Mouse (Mus musculus): ENCODE results near the gene Nipa1. TPM values are rescaled to one million over a fixed set of nuclear protein-coding genes. Genes with fewer than 3 reads are reported as not detected.

The Nipa1 gene
- polyA plus RNA-seq, 1 experiment = 12.2 TPM

DNA sequence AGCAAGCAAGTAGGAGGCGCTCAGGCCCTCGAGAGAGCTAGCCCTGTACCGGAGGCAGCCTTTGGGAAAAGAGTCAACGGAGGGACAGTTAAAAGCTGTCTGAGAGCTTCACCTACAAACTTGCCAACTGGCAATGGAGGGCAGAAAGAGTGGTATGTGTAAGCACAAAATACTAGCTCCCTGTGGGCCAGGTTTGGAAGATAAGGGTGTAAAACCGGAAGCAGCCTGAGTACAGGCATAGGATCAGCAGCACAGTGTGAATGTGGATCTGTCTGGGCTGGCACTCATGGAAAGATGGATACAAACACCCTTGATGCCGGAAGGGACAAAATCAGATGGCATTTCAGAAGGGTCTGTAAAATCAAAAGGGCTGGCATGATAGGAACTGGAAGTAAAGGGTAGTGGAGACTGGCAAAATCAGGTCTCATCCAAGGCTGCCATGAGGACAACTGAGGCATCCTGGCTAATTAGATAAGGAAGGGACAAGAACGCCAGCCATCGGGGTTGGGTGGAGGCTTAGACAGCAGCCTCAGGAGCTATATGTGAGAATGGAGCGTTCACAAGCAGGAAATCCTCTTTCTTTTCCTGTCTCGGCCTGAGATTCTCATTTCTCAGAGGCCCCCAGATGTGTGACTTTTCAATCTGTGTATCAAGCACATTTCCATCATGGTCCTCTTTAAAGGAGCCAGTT, 37.6 kb downstream of the Nipa1 start:
- TF ChIP-seq POLR2A (IDR thresholded peaks at IDR 0.05; ENCODE audit: low read depth, low read length) = no peak
- TF ChIP-seq CTCF (IDR thresholded peaks at IDR 0.05; ENCODE audit: borderline replicate concordance, insufficient read depth, low read length) = no peak
- no peaks in the 10 kb centered on the region; the same call in 1 of the 2 replicates for H3K4me1 ChIP-seq (ENCODE audit: control insufficient read depth, insufficient read depth, low read length)
- no peak overlapping the region for H3K4me3 ChIP-seq (ENCODE audit: insufficient read depth, low read length)
- no peak overlapping the region for H3K27ac ChIP-seq (ENCODE audit: insufficient read depth, low read length)

DNA sequence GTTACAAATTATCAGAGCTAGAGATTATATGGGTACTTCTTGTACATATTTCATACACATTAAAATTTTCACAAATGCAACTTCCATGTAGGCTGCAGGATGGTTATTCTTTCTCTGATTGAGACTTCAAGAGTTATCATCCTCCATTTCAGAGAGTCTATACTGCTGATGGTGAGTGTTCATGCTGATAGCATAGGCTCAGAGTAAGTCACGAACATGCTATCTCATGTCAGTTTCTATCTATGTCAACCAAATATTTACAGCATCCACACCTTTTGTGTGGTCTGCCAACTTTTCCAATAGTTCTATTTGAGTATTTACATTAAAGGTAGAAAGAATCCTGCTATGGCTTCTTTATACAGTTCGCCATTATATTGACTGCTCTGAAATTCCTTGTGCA, 38.2 kb downstream of the Nipa1 start:
- no peaks in the 10 kb centered on the region; the same call in 1 of the 2 replicates for H3K4me1 ChIP-seq (ENCODE audit: control insufficient read depth, insufficient read depth, low read length)
- H3K27ac ChIP-seq (ENCODE audit: insufficient read depth, low read length) = no peak overlapping the region
- no peak overlapping the region for H3K4me3 ChIP-seq (ENCODE audit: insufficient read depth, low read length)
- no peak for TF ChIP-seq POLR2A (IDR thresholded peaks at IDR 0.05; ENCODE audit: low read depth, low read length)
- no peak for TF ChIP-seq CTCF (IDR thresholded peaks at IDR 0.05; ENCODE audit: borderline replicate concordance, insufficient read depth, low read length)

DNA sequence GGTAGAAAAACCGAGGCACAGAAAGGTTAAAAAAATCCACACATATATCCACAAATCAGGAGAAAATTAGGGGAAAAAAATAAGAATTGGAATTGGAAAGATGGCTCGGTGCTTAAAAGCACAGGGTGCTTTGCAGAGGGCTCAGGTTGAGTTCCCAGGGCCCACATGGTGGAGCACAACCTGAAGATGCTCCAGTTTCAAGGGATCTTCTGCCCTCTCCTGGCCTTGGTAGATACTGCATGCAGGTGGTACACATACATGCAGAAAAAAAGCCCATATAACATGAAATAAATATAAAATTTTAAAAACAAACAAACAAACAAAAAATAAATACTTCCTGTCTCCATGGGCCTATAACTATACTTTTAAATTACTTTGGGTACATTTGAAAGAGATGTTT, 45.3 kb downstream of the Nipa1 start:
- H3K4me3 ChIP-seq (ENCODE audit: insufficient read depth, low read length) = no peak overlapping the region
- no peaks in the 10 kb centered on the region for H3K4me1 ChIP-seq (ENCODE audit: control insufficient read depth, insufficient read depth, low read length)
- TF ChIP-seq CTCF (IDR thresholded peaks at IDR 0.05; ENCODE audit: borderline replicate concordance, insufficient read depth, low read length) (no peak), POLR2A (IDR thresholded peaks at IDR 0.05; ENCODE audit: low read depth, low read length) (no peak)
- H3K27ac ChIP-seq (ENCODE audit: insufficient read depth, low read length) = no peak overlapping the region

DNA sequence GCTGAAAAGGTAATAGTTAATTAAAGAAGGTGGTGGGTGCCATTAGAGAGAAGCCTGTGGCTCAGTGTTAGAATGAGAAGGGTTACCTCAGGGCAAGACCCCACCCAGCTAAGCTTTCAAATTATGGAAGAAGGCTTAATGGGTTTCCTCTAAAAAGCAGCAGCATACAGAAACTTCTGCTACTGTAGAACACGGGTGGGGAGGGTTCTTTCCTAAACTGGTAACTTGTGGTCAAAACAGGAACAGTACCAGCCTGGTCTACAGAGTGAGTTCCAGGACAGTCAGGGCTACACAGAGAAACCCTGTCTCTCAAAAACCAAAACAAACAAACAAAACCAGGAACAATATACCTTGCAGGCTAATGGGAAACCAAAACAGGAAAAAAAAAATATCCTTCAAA, 50.3 kb downstream of the Nipa1 start:
- no peak for TF ChIP-seq CTCF (IDR thresholded peaks at IDR 0.05; ENCODE audit: borderline replicate concordance, insufficient read depth, low read length)
- TF ChIP-seq POLR2A (IDR thresholded peaks at IDR 0.05; ENCODE audit: low read depth, low read length) = no peak
- Histone ChIP-seq H3K27ac (ENCODE audit: insufficient read depth, low read length) (no peak overlapping the region), H3K4me3 (ENCODE audit: insufficient read depth, low read length) (no peak overlapping the region), H3K4me1 (ENCODE audit: control insufficient read depth, insufficient read depth, low read length) (no peaks in the 10 kb centered on the region)

DNA sequence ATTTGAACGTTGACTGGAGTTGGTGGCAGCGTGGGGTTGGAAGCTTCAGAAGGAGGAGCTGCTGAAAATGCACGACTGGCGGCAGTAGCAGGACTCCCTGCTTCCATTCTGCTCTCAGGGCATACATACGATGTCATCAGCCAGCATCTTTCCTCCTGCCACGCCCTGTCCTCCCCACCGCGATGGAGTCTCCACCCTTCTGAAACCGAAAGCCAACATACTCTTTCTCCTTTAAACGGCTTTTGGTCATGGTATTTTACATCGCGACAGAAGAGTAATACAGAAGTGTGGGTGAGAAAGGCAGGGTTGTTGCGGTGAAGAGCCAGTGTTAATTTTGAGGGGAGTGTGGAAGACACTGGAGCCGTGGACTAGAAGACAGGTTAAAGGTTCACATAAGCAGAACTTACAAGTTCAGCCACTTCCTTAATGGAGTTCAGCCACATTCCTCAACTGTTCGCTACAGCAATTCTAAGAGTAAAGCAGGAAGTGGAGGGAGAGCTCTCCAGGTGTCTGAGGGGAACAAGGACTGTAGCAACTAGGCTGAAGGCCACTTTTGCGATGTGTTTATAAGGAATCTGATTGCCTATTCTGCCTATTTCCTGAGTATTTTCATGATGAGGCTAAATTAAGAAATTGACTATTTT, 51.4 kb downstream of the Nipa1 start:
- Histone ChIP-seq H3K4me1 (ENCODE audit: control insufficient read depth, insufficient read depth, low read length) (no peaks in the 10 kb centered on the region), H3K4me3 (ENCODE audit: insufficient read depth, low read length) (peak overlapping the region; percentile 25; the same call in 1 of the 2 replicates), H3K27ac (ENCODE audit: insufficient read depth, low read length) (no peak overlapping the region)
- no peak for TF ChIP-seq CTCF (IDR thresholded peaks at IDR 0.05; ENCODE audit: borderline replicate concordance, insufficient read depth, low read length)
- peak; percentile 45 for TF ChIP-seq POLR2A (IDR thresholded peaks at IDR 0.05; ENCODE audit: low read depth, low read length)

DNA sequence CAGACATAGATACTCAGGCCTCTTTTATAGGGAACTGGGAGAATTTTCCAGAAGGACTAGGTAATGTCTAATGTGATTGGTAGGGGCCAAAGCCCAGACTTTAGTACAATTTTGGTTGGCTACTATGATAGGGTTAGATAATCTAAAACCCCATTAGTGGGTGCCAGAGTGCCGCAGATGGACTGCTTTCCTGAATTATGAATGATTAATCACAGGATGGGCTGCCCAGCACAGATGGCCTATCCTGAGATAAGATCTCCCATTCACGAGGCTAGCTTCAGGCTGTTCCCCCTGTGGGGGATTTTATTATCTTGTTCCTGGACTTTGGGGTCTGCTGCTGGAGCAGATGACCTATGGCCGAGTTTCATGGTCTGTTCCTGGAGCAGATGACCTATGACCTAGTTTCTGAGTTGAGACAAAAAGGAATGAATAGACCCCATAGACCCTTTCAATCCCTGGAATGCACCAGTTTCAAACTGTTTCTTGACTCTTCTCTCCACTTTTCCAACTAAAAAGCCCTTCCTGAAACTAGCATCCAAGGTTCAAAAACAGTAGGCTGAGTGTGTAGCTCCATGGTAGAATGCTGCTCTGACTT, 52.8 kb downstream of the Nipa1 start:
- Histone ChIP-seq H3K4me3 (ENCODE audit: insufficient read depth, low read length) (no peak overlapping the region), H3K27ac (ENCODE audit: insufficient read depth, low read length) (no peak overlapping the region), H3K4me1 (ENCODE audit: control insufficient read depth, insufficient read depth, low read length) (no peaks in the 10 kb centered on the region)
- TF ChIP-seq POLR2A (IDR thresholded peaks at IDR 0.05; ENCODE audit: low read depth, low read length) (no peak), CTCF (IDR thresholded peaks at IDR 0.05; ENCODE audit: borderline replicate concordance, insufficient read depth, low read length) (no peak)

DNA sequence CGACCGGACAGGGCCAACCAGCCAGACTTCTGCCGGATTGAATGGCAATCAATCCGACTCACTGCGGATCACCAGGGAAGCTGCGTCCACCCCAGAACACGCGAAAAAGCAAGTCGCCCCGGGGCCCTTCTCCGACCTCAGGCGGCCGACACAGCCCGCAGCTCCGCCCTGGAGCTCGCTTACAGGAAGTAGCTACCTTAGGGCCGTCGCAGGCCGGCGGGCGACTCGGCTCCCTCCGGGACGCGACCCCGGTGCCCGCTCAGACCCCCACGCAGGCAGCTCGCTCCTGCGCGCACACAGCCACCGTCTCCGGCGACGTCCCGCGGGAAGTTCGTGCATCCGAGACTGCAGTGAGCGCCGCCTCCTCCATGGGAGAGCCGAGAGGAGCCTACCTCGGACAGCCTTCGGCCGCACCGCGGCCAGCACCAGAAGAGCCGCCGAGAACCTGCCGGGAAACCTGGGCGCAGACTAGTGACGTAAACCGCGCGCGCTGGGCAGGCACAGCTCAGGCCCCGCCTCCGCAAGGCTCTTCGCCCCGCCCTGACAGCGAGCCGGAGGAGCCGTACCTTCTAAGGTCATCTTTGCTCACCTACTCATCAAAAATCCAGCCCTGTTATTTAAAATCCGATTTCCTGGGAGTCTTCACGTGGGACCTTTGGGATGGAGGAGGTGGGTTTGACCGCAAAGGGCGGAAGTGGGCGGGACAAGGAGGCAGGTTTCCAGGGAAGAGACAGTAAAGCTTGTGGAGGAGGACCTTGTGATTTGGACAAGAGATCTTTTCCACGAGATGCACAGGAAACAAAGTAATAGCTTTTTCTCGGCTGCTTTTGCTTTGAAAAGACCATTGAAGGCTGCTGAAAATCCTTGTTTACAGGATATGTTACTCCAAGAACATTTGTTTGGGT, 57.5 kb downstream of the Nipa1 start, which contains the start of gene Nipa2:
Gene Nipa2 (minus strand): TSS at position 473 of the 905 bp plus-strand sequence.
- Histone ChIP-seq H3K27ac (ENCODE audit: insufficient read depth, low read length) (peak within 1 kb of the TSS; percentile 64), H3K4me3 (ENCODE audit: insufficient read depth, low read length) (peak within 1 kb of the TSS; percentile 98), H3K4me1 (ENCODE audit: control insufficient read depth, insufficient read depth, low read length) (peaks cover 4% of the 10 kb centered on the region; the same call in 1 of the 2 replicates)
- TF ChIP-seq CTCF (IDR thresholded peaks at IDR 0.05; ENCODE audit: borderline replicate concordance, insufficient read depth, low read length) (no peak), POLR2A (IDR thresholded peaks at IDR 0.05; ENCODE audit: low read depth, low read length) (peak; percentile 79)

DNA sequence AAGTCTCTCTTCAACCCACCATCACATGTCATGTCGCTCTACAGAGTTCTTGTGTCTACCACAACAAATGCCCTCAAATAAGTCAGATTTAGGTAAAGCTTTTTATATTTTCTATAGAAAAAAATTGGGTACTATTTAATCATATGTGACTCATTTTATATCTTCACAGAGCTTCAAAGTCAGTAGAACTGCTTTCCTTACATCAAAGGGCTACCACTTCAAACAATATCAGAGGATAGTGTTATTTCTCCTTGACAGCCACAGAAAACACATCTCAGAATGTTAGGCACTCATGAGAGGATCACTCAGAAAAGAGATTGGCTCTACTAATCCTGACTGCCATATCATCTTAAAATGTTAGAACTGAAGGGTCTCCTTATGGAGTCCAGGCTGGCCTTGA, 59.2 kb downstream of the Nipa1 start:
- H3K4me3 ChIP-seq (ENCODE audit: insufficient read depth, low read length) = peak overlapping the region; percentile 40
- peaks cover 4% of the 10 kb centered on the region; the same call in 1 of the 2 replicates for H3K4me1 ChIP-seq (ENCODE audit: control insufficient read depth, insufficient read depth, low read length)
- TF ChIP-seq POLR2A (IDR thresholded peaks at IDR 0.05; ENCODE audit: low read depth, low read length) (no peak), CTCF (IDR thresholded peaks at IDR 0.05; ENCODE audit: borderline replicate concordance, insufficient read depth, low read length) (no peak)
- H3K27ac ChIP-seq (ENCODE audit: insufficient read depth, low read length) = no peak overlapping the region

DNA sequence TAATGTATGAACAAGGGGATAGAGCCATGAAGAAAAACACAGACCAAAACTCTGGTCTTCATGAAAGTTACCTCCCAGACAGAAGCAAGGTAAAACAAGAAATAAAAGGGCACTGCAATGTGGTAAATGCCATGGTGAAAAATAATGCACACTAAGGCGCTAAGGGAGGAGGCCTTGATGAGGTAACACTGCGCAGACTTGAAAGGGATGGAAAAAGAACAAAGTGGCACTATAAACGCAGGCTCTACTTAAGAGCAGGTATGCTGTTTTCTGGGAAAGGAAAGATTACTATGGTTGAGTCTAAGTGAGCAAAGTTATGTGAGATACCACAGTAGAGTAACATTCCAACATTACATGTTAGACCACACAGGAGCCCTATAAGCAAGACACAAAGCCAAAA, 60.0 kb downstream of the Nipa1 start:
- H3K27ac ChIP-seq (ENCODE audit: insufficient read depth, low read length) = no peak overlapping the region
- no peak overlapping the region for H3K4me3 ChIP-seq (ENCODE audit: insufficient read depth, low read length)
- no peak for TF ChIP-seq CTCF (IDR thresholded peaks at IDR 0.05; ENCODE audit: borderline replicate concordance, insufficient read depth, low read length)
- no peak for TF ChIP-seq POLR2A (IDR thresholded peaks at IDR 0.05; ENCODE audit: low read depth, low read length)
- H3K4me1 ChIP-seq (ENCODE audit: control insufficient read depth, insufficient read depth, low read length) = peaks cover 4% of the 10 kb centered on the region; the same call in 1 of the 2 replicates

All from embryonic fibroblast, embryonic 13.5 days (primary cell).